In genomic region chr4:63158961-63159592, GRCm38 (mm10) we compare ENCODE assay signal across 7 mouse cellular contexts. TPM values are rescaled to one million over a fixed set of nuclear protein-coding genes. Genes with fewer than 3 reads are reported as not detected.
A peak's percentile ranks its signal among the peaks of the same experiment; 100 is the strongest.
DNase-seq lines count a peak whose midpoint lies in the region; ATAC-seq and TF ChIP-seq lines count a peak whose summit lies in the region.

No protein-coding gene starts in this region.

- H3K4me1 ChIP-seq in embryonic facial prominence, embryonic 11.5 days (ENCODE audit: control insufficient read depth, insufficient read depth, low read length): no peaks in the 10 kb centered on the region
- H3K4me1 ChIP-seq in heart, adult 2 months (ENCODE audit: control insufficient read depth, insufficient read depth, low read length): no peaks in the 10 kb centered on the region
- peaks cover 19% of the 10 kb centered on the region for H3K4me1 ChIP-seq in kidney, adult 2 months (ENCODE audit: control insufficient read depth, insufficient read depth, low read length)
- no peaks in the 10 kb centered on the region for H3K4me1 ChIP-seq in limb, embryonic 10.5 days
- H3K4me1 ChIP-seq in midbrain, embryonic 15.5 days: peaks cover 3% of the 10 kb centered on the region; the same call in 1 of the 2 replicates

- H3K4me2 ChIP-seq in embryonic facial prominence, embryonic 11.5 days (ENCODE audit: low read depth, low read length): no peak overlapping the region
- H3K4me2 ChIP-seq in midbrain, embryonic 15.5 days: no peak overlapping the region

- H3K4me3 ChIP-seq in embryonic facial prominence, embryonic 11.5 days (ENCODE audit: low read depth, low read length): no peak overlapping the region
- H3K4me3 ChIP-seq in heart, adult 2 months: no peak overlapping the region
- no peak overlapping the region for H3K4me3 ChIP-seq in kidney, adult 2 months (ENCODE audit: insufficient read depth, low read depth, low read length)
- H3K4me3 ChIP-seq in limb, embryonic 10.5 days: no peak overlapping the region
- no peak overlapping the region for H3K4me3 ChIP-seq in midbrain, embryonic 15.5 days

- no peak for TF ChIP-seq POLR2A in heart, adult 2 months (IDR thresholded peaks at IDR 0.05; ENCODE audit: insufficient read depth, low read depth, low read length)
- no peak for TF ChIP-seq POLR2A in kidney, adult 2 months (IDR thresholded peaks at IDR 0.05; ENCODE audit: low read depth, low read length)

- 22% methylated on average over 5 of the region's 5 CpGs for WGBS in embryonic facial prominence, embryonic 11.5 days
- WGBS in heart, adult 2 months: 12% methylated on average over 5 of the region's 5 CpGs
- WGBS in kidney, adult 2 months: 12% methylated on average over 5 of the region's 5 CpGs
- WGBS in limb, embryonic 10.5 days: 22% methylated on average over 5 of the region's 5 CpGs
- WGBS in midbrain, embryonic 15.5 days: 21% methylated on average over 5 of the region's 5 CpGs

- no peaks in the 10 kb centered on the region for H3K27me3 ChIP-seq in embryonic facial prominence, embryonic 11.5 days (ENCODE audit: control insufficient read depth, insufficient read depth, low read length)
- no peaks in the 10 kb centered on the region for H3K27me3 ChIP-seq in heart, adult 2 months (ENCODE audit: control insufficient read depth, insufficient read depth, low read length)
- H3K27me3 ChIP-seq in kidney, adult 2 months (replicated peaks; ENCODE audit: control insufficient read depth, insufficient read depth, low read length): no peaks in the 10 kb centered on the region
- H3K27me3 ChIP-seq in limb, embryonic 10.5 days (ENCODE audit: low read depth, poor library complexity, severe bottlenecking): no peaks in the 10 kb centered on the region; the same call in 1 of the 2 replicates
- H3K27me3 ChIP-seq in midbrain, embryonic 15.5 days (replicated peaks): no peaks in the 10 kb centered on the region

- peak; percentile 70; the same call in 1 of the 2 replicates for TF ChIP-seq EP300 in heart, adult 2 months (IDR thresholded peaks at IDR 0.05; ENCODE audit: insufficient read depth, low read depth, low read length)

- no peaks in the 10 kb centered on the region for H3K36me3 ChIP-seq in embryonic facial prominence, embryonic 11.5 days (replicated peaks; ENCODE audit: control insufficient read depth, insufficient read depth, low read depth, low read length)
- no peaks in the 10 kb centered on the region for H3K36me3 ChIP-seq in heart, adult 2 months (ENCODE audit: control insufficient read depth, insufficient read depth, low read length)
- no peaks in the 10 kb centered on the region for H3K36me3 ChIP-seq in kidney, adult 2 months (ENCODE audit: control insufficient read depth, insufficient read depth, low read length)
- H3K36me3 ChIP-seq in limb, embryonic 10.5 days: no peaks in the 10 kb centered on the region
- no peaks in the 10 kb centered on the region for H3K36me3 ChIP-seq in midbrain, embryonic 15.5 days (replicated peaks)

- peak; percentile 35; the same call in 1 of the 2 replicates for ATAC-seq in embryonic facial prominence, embryonic 11.5 days (replicated peaks; ENCODE audit: insufficient number of reproducible peaks, low FRiP score, low TSS enrichment, low read depth)
- ATAC-seq in midbrain, embryonic 15.5 days (replicated peaks): peak; percentile 92

- no peaks in the 10 kb centered on the region for H3K79me2 ChIP-seq in heart, adult 2 months (replicated peaks; ENCODE audit: control insufficient read depth, insufficient read depth, low read length)

- H3K9ac ChIP-seq in embryonic facial prominence, embryonic 11.5 days (replicated peaks; ENCODE audit: low read length): no peak overlapping the region; the same call in 1 of the 2 replicates
- H3K9ac ChIP-seq in heart, adult 2 months (ENCODE audit: low read depth, low read length): no peak overlapping the region
- H3K9ac ChIP-seq in midbrain, embryonic 15.5 days: no peak overlapping the region

- peak; percentile 91 for TF ChIP-seq CTCF in heart, adult 2 months (IDR thresholded peaks at IDR 0.05)
- peak; percentile 98 for TF ChIP-seq CTCF in kidney, adult 2 months (conservative IDR thresholded peaks at IDR 0.05; ENCODE audit: insufficient read depth, insufficient read length, low read depth, low read length)

- peak; percentile 89 for DNase-seq in adrenal gland, postnatal 25 days
- DNase-seq in embryonic facial prominence, embryonic 11.5 days (ENCODE audit: low spot score): peak; percentile 90
- DNase-seq in heart, adult 2 months: peak; percentile 71 to 79
- peak; percentile 93 for DNase-seq in kidney, adult 2 months
- peak; percentile 85 for DNase-seq in limb, embryonic 10.5 days (ENCODE audit: low spot score)
- peak; percentile 56 to 57 for DNase-seq in spleen, postnatal 36 days (ENCODE audit: low spot score in 2 of 2)

- H3K27ac ChIP-seq in embryonic facial prominence, embryonic 11.5 days (replicated peaks; ENCODE audit: low read depth, low read length): no peak overlapping the region
- no peak overlapping the region for H3K27ac ChIP-seq in heart, adult 2 months
- peak overlapping the region; percentile 51; the same call in 1 of the 2 replicates for H3K27ac ChIP-seq in kidney, adult 2 months (ENCODE audit: insufficient read depth, low read depth, low read length)
- peak overlapping the region; percentile 19; the same call in 1 of the 2 replicates for H3K27ac ChIP-seq in limb, embryonic 10.5 days
- no peak overlapping the region; the same call in 1 of the 2 replicates for H3K27ac ChIP-seq in midbrain, embryonic 15.5 days

- intact Hi-C loops in heart, adult 2 months (cut with DNase I): loop anchor here (2.0 kb wide), 1 partner anchor 160 kb away; no protein-coding TSS in a partner anchor

- no peaks in the 10 kb centered on the region for H3K9me3 ChIP-seq in embryonic facial prominence, embryonic 11.5 days (replicated peaks; ENCODE audit: control insufficient read depth, low read length)
- no peaks in the 10 kb centered on the region for H3K9me3 ChIP-seq in limb, embryonic 10.5 days (replicated peaks)
- H3K9me3 ChIP-seq in midbrain, embryonic 15.5 days: no peaks in the 10 kb centered on the region

RNA-seq across cellular contexts. Expression of gene Ambp, which starts 4.5 kb away (rescaled TPM):
- total RNA-seq in adrenal gland, postnatal 25 days (2021): 13.7 TPM in 1 of 2 replicates, not detected in the other
- 0.39 and 0.55 TPM in 2 replicates for polyA plus RNA-seq in embryonic facial prominence, embryonic 11.5 days (2014; fragmentation: Nextera tagmentation; extraction: Ambion mirVana)
- not detected for total RNA-seq in heart, adult 2 months (2021)
- 0.91 TPM in 1 of 2 replicates, not detected in the other for polyA plus RNA-seq in heart, adult 2 months (2012; rRNA removed)
- 2.7 and 3.9 TPM in 2 replicates for polyA plus RNA-seq in kidney, adult 2 months (2012; rRNA removed)
- polyA plus RNA-seq in limb, embryonic 10.5 days (2016; fragmentation: Nextera tagmentation; extraction: Ambion mirVana): 0.19 and 0.35 TPM in 2 replicates
- polyA plus RNA-seq in midbrain, embryonic 15.5 days (2015; fragmentation: Nextera tagmentation; extraction: Ambion mirVana): 0.26 and 2.8 TPM in 2 replicates

RNA-seq across cellular contexts. Expression of gene Kif12, which starts 12.9 kb away (rescaled TPM):
- total RNA-seq in adrenal gland, postnatal 25 days (2021): not detected in 2 replicates
- polyA plus RNA-seq in embryonic facial prominence, embryonic 11.5 days (2014; fragmentation: Nextera tagmentation; extraction: Ambion mirVana): not detected in 2 replicates
- not detected for total RNA-seq in heart, adult 2 months (2021)
- polyA plus RNA-seq in heart, adult 2 months (2012; rRNA removed): not detected in 2 replicates
- polyA plus RNA-seq in kidney, adult 2 months (2012; rRNA removed): 187 and 263 TPM in 2 replicates
- polyA plus RNA-seq in limb, embryonic 10.5 days (2016; fragmentation: Nextera tagmentation; extraction: Ambion mirVana): 0.08 and 0.29 TPM in 2 replicates
- polyA plus RNA-seq in midbrain, embryonic 15.5 days (2015; fragmentation: Nextera tagmentation; extraction: Ambion mirVana): 0.06 and 0.14 TPM in 2 replicates

RNA-seq across cellular contexts. Expression of gene Col27a1, which starts 54.7 kb away (rescaled TPM):
- total RNA-seq in adrenal gland, postnatal 25 days (2021): 9.3 and 11.7 TPM in 2 replicates
- polyA plus RNA-seq in embryonic facial prominence, embryonic 11.5 days (2014; fragmentation: Nextera tagmentation; extraction: Ambion mirVana): 4.5 and 4.9 TPM in 2 replicates
- 1 to 10 TPM in 1 of 2 experiments, under 1 TPM in 1; 0.86 to 1.8 TPM for total RNA-seq in heart, adult 2 months (2021)
- polyA plus RNA-seq in heart, adult 2 months (2012; rRNA removed): 3.1 and 3.8 TPM in 2 replicates
- 23.1 and 31.7 TPM in 2 replicates for polyA plus RNA-seq in kidney, adult 2 months (2012; rRNA removed)
- polyA plus RNA-seq in limb, embryonic 10.5 days (2016; fragmentation: Nextera tagmentation; extraction: Ambion mirVana): 7.4 and 9.4 TPM in 2 replicates
- 2.2 and 3.1 TPM in 2 replicates for polyA plus RNA-seq in midbrain, embryonic 15.5 days (2015; fragmentation: Nextera tagmentation; extraction: Ambion mirVana)

Comparison
In these comparisons a context has a peak if more than half of its experiments do, and no peak if none do; other contexts are left out.
1. H3K27ac ChIP-seq: peak in kidney, adult 2 months (single experiment) and limb, embryonic 10.5 days (single experiment); none in embryonic facial prominence, embryonic 11.5 days (single experiment), heart, adult 2 months (single experiment) and midbrain, embryonic 15.5 days (single experiment).
2. RNA of gene Kif12, which starts 12.9 kb away (polyA plus RNA-seq): 187 to 263 TPM in kidney, adult 2 months; 0.06 to 0.14 TPM in midbrain, embryonic 15.5 days, 0.08 to 0.29 TPM in limb, embryonic 10.5 days, not detected in embryonic facial prominence, embryonic 11.5 days and not detected in heart, adult 2 months; every median in the first group is over 100 times any median in the second.
3. Peak in every context shown above with its lines, with median percentiles within 50 percentile points of each other: DNase-seq.